Mouse (Mus musculus) embryonic facial prominence, embryonic 15.5 days (tissue): ENCODE measurements around the gene Shisal1. TPM values are rescaled to one million over a fixed set of nuclear protein-coding genes. Genes with fewer than 3 reads are reported as not detected.

Experiments used
- ATAC-seq: fragments of 200-750 bp; cut with Nextera tagmentation; 2 replicates; pipeline ENCODE4 v1.8.0; 2017; ENCODE audit warnings: low read depth, moderate TSS enrichment; ENCODE audit not compliant: insufficient number of reproducible peaks, low FRiP score, low TSS enrichment
- H3K27ac ChIP-seq: fragments of 300-500 bp; sonication (generic); replicated peaks from 2 replicates; pipeline ENCODE4 v1.5.1; 2015; ENCODE audit warnings: mild to moderate bottlenecking, inconsistent platforms
- H3K27me3 ChIP-seq: fragments of 300-500 bp; sonication (generic); 2 replicates; pipeline ENCODE4 v1.6.1; 2015; ENCODE audit warnings: inconsistent platforms
- H3K36me3 ChIP-seq: fragments of 300-500 bp; sonication (generic); 2 replicates; pipeline ENCODE4 v1.6.1; 2015; ENCODE audit warnings: mild to moderate bottlenecking, inconsistent platforms
- H3K4me1 ChIP-seq: fragments of 300-500 bp; sonication (generic); 2 replicates; pipeline ENCODE4 v1.6.1; 2015; ENCODE audit warnings: inconsistent platforms
- H3K4me2 ChIP-seq: fragments of 300-500 bp; sonication (generic); replicated peaks from 2 replicates; pipeline ENCODE4 v1.6.1; 2015; ENCODE audit warnings: mild to moderate bottlenecking, inconsistent platforms
- H3K4me3 ChIP-seq: fragments of 300-500 bp; sonication (generic); replicated peaks from 2 replicates; pipeline ENCODE4 v1.5.1; 2015; ENCODE audit warnings: mild to moderate bottlenecking, inconsistent platforms
- H3K9ac ChIP-seq: fragments of 300-500 bp; sonication (generic); 2 replicates; pipeline ENCODE4 v1.6.1; 2015; ENCODE audit warnings: inconsistent platforms
- H3K9me3 ChIP-seq: fragments of 300-500 bp; sonication (generic); replicated peaks from 2 replicates; pipeline ENCODE4 v1.6.1; 2016; ENCODE audit warnings: inconsistent platforms
- WGBS: fragments of 180-500 bp; shearing (Covaris S2); methylation state at CpG from one replicate; pipeline ENCODE4 v1.1.7; 2015; 5-methylcytosine and 5-hydroxymethylcytosine counted together
- polyA plus RNA-seq: library from polyadenylated mRNA; unstranded; fragments of >200 nt; fragmentation: Nextera tagmentation; extraction: Ambion mirVana; gene quantifications from 2 replicates; pipeline ENCODE4 v1.2.1, GENCODE M21; 2015

Gene Shisal1
- polyA plus RNA-seq, 1 experiment from 2014 or later: 6.0 TPM

GRCm38 (mm10) chr15:84372801-84373200, 74.1 kb downstream of the Shisal1 start:
- 43% methylated on average over 5 of the region's 5 CpGs for WGBS
- Histone ChIP-seq H3K9me3 (no peaks in the 10 kb centered on the region), H3K9ac (no peak overlapping the region), H3K27me3 (no peaks in the 10 kb centered on the region), H3K4me3 (no peak overlapping the region), H3K4me2 (no peak overlapping the region), H3K27ac (no peak overlapping the region), H3K4me1 (peaks cover 8% of the 10 kb centered on the region; the same call in 1 of the 2 replicates), H3K36me3 (no peaks in the 10 kb centered on the region)
- no peak for ATAC-seq

GRCm38 (mm10) chr15:84367402-84367801, 79.5 kb downstream of the Shisal1 start:
- Histone ChIP-seq H3K9ac (no peak overlapping the region), H3K36me3 (no peaks in the 10 kb centered on the region), H3K4me3 (no peak overlapping the region), H3K4me1 (peaks cover 18% of the 10 kb centered on the region), H3K9me3 (no peaks in the 10 kb centered on the region), H3K27me3 (no peaks in the 10 kb centered on the region), H3K27ac (no peak overlapping the region), H3K4me2 (no peak overlapping the region)
- 81% methylated on average over 8 of the region's 8 CpGs for WGBS
- ATAC-seq: no peak

- Histone ChIP-seq H3K4me1 (peaks cover 18% of the 10 kb centered on the region), H3K4me3 (no peak overlapping the region), H3K4me2 (no peak overlapping the region), H3K9ac (no peak overlapping the region), H3K9me3 (no peaks in the 10 kb centered on the region), H3K27ac (no peak overlapping the region), H3K27me3 (no peaks in the 10 kb centered on the region), H3K36me3 (no peaks in the 10 kb centered on the region)
- WGBS: 79% methylated on average over 10 of the region's 10 CpGs
- ATAC-seq: no peak
These were observed 80.3 kb downstream of the Shisal1 start for GRCm38 (mm10) chr15:84366574-84366989.

DNA sequence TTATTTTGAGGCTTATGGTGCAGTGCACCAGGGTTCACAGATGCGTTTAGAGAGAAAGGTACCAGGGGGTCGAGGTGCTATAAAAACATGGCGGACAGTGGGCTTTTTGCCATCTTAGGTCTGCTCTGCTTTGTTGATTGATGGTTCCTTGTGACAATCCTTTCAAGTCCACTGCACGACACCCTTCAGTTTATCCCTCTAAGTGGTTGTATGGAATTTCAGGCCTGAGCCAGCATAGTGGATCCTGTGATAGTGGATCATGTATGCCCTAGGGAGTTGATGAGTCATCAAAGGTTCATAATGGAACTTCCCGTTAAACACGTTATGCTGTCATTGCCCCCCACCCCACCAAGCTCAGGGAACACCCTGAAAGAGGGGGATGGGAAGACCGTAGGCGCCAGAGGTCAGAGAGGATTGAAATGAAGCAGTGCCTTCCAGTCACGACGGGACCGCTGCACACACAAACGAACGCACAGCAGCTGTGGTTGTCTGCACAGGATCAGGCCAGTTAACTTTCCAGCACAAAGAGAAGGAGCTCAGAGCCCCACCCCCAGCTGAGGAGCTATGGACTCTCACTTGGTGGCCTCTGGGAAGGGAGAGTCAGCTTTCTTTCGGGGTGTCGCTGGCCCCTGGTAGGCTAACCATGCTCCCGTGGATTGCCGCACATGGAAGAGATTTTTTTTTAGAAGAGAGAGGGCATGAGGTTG, 81.1 kb downstream of the Shisal1 start:
- Histone ChIP-seq H3K4me3 (no peak overlapping the region), H3K36me3 (no peaks in the 10 kb centered on the region), H3K9ac (no peak overlapping the region), H3K27ac (peak overlapping the region; percentile 17; the same call in 1 of the 2 replicates), H3K4me2 (no peak overlapping the region), H3K4me1 (peaks cover 20% of the 10 kb centered on the region), H3K27me3 (no peaks in the 10 kb centered on the region), H3K9me3 (no peaks in the 10 kb centered on the region)
- ATAC-seq: peak; percentile 70; the same call in 1 of the 2 replicates
- WGBS: 41% methylated on average over 17 of the region's 17 CpGs

GRCm38 (mm10) chr15:84364746-84365145, 82.2 kb downstream of the Shisal1 start:
- Histone ChIP-seq H3K36me3 (no peaks in the 10 kb centered on the region), H3K9ac (no peak overlapping the region), H3K4me1 (peaks cover 28% of the 10 kb centered on the region), H3K4me3 (no peak overlapping the region), H3K27me3 (no peaks in the 10 kb centered on the region), H3K4me2 (no peak overlapping the region), H3K9me3 (no peaks in the 10 kb centered on the region), H3K27ac (no peak overlapping the region)
- WGBS: 83% methylated on average over 3 of the region's 3 CpGs
- ATAC-seq: no peak

GRCm38 (mm10) chr15:84355081-84355480, 91.8 kb downstream of the Shisal1 start:
- Histone ChIP-seq H3K4me3 (no peak overlapping the region), H3K27me3 (no peaks in the 10 kb centered on the region), H3K9ac (no peak overlapping the region), H3K36me3 (no peaks in the 10 kb centered on the region), H3K4me1 (peaks cover 13% of the 10 kb centered on the region), H3K27ac (no peak overlapping the region), H3K9me3 (no peaks in the 10 kb centered on the region), H3K4me2 (no peak overlapping the region)
- ATAC-seq: no peak
- 65% methylated on average over 5 of the region's 5 CpGs for WGBS

DNA sequence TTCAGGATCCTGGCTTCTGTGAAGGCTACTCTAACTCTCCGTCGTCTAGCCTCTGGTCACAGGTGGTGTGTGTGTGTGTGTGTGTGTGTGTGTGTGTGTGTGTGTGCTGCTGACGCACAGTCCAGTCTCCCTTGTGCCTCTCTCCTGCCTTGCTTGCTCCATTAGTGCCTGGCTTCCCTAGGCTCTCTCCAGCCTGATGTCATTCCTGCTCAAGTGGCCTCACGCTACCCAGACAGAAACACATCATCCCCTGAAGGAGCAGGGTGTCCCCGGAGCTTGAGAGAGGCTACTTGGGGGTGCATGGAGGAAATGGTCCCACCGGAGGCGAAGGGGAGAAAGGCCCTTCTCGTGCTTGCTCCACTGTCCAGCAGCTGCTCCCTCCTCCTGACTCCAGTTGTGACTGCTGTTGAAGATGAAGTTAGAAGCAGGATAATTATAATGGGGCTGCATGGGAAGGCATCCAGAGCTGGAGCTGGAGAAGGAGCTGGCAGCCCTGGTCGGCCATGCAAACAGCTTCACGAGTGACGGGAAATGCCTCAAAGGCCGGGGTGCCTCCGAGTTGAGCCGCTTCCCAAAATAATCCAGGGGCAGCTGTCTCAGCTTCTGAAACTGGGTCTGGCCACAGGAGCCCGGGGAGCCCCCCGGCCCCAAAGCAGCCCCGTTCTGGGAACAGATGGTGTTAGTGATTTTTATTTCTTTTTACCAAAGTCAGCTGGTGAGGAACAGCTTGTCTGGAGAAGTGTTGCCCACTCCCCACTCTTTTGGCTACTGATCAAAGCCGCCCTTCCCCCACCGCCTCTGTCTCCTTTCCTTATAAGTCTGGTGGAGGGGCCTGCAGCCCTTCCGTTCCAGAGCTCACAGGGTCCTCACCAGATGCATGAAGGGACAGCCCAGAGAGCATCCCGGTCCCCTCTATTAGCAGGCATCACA, 94.7 kb downstream of the Shisal1 start:
- Histone ChIP-seq H3K4me2 (no peak overlapping the region), H3K9me3 (no peaks in the 10 kb centered on the region), H3K4me3 (no peak overlapping the region), H3K9ac (no peak overlapping the region), H3K4me1 (peaks cover 11% of the 10 kb centered on the region), H3K36me3 (no peaks in the 10 kb centered on the region), H3K27me3 (no peaks in the 10 kb centered on the region), H3K27ac (peak overlapping the region; percentile 29; the same call in 1 of the 2 replicates)
- 46% methylated on average over 21 of the region's 21 CpGs for WGBS
- no peak for ATAC-seq

GRCm38 (mm10) chr15:84351342-84351741, 95.6 kb downstream of the Shisal1 start:
- Histone ChIP-seq H3K27ac (no peak overlapping the region), H3K9ac (no peak overlapping the region), H3K27me3 (no peaks in the 10 kb centered on the region), H3K4me3 (no peak overlapping the region), H3K9me3 (no peaks in the 10 kb centered on the region), H3K36me3 (no peaks in the 10 kb centered on the region), H3K4me2 (no peak overlapping the region), H3K4me1 (peaks cover 11% of the 10 kb centered on the region)
- 83% methylated on average over 7 of the region's 7 CpGs for WGBS
- no peak for ATAC-seq

GRCm38 (mm10) chr15:84349915-84350738, 96.8 kb downstream of the Shisal1 start:
- 62% methylated on average over 14 of the region's 14 CpGs for WGBS
- ATAC-seq: no peak

DNA sequence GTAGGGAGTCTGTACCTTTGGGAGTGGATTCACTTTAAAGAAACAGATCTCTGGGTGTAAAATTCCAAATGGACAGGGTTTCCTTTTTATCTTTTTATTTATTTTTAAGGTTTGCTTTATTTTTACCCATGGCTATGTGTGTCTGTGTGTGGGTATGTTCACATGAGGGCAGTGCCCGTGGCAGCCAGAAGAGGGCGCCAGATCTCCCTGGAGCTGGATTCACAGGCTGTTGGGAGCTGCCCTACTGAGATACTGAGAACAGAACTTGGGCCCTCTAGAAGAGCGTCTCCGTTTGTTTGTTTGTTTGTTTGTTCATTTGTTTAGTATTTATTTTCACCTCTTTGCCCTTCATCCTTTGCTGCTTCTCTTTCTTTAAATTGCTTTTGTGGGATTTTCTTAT, 98.1 kb downstream of the Shisal1 start:
- WGBS: 92% methylated on average over 4 of the region's 4 CpGs
- H3K36me3 ChIP-seq: no peaks in the 10 kb centered on the region
- H3K4me3 ChIP-seq: no peak overlapping the region
- H3K27me3 ChIP-seq: no peaks in the 10 kb centered on the region
- ATAC-seq: no peak
- no peaks in the 10 kb centered on the region for H3K9me3 ChIP-seq
- H3K4me1 ChIP-seq: peaks cover 24% of the 10 kb centered on the region
- H3K9ac ChIP-seq: no peak overlapping the region
- no peak overlapping the region for H3K4me2 ChIP-seq
- no peak overlapping the region for H3K27ac ChIP-seq

More at GRCm38 (mm10) chr15:84349915-84350738, 96.8 kb downstream of the Shisal1 start:
- no peaks in the 10 kb centered on the region for H3K9me3 ChIP-seq
- no peak overlapping the region for H3K4me2 ChIP-seq
- H3K4me3 ChIP-seq: no peak overlapping the region
- peaks cover 15% of the 10 kb centered on the region for H3K4me1 ChIP-seq
- no peak overlapping the region for H3K9ac ChIP-seq
- no peaks in the 10 kb centered on the region for H3K36me3 ChIP-seq
- H3K27me3 ChIP-seq: no peaks in the 10 kb centered on the region
- no peak overlapping the region for H3K27ac ChIP-seq

- H3K9me3 ChIP-seq: no peaks in the 10 kb centered on the region
- no peak overlapping the region for H3K9ac ChIP-seq
- no peak for ATAC-seq
- WGBS: 45% methylated on average over 2 of the region's 2 CpGs
- no peaks in the 10 kb centered on the region for H3K27me3 ChIP-seq
- no peak overlapping the region for H3K4me3 ChIP-seq
- H3K4me2 ChIP-seq: no peak overlapping the region
- H3K4me1 ChIP-seq: peaks cover 13% of the 10 kb centered on the region
- no peaks in the 10 kb centered on the region for H3K36me3 ChIP-seq
- H3K27ac ChIP-seq: no peak overlapping the region
These were observed 106.0 kb downstream of the Shisal1 start for GRCm38 (mm10) chr15:84340926-84341325.
